Mouse (Mus musculus) midbrain, embryonic 11.5 days (tissue): Measurements from ENCODE around the gene Becn1. TPM values are rescaled to one million over a fixed set of nuclear protein-coding genes. Genes with fewer than 3 reads are reported as not detected.
A peak's percentile ranks its signal among the peaks of the same experiment; 100 is the strongest.

Experiments used
- ATAC-seq: fragments of 200-750 bp; cut with Nextera tagmentation; 2 replicates; pipeline ENCODE4 v1.8.0; 2017; ENCODE audit warnings: moderate TSS enrichment, moderate library complexity; ENCODE audit not compliant: low FRiP score
- DNase-seq: peaks from one replicate; pipeline ENCODE4 v3.0.0; 2015; ENCODE audit warnings: low spot score; ENCODE audit errors: missing footprints
- H3K27ac ChIP-seq: fragments of 300-500 bp; sonication (generic); 2 replicates; pipeline ENCODE4 v1.5.1; 2014; ENCODE audit warnings: low read depth, low read length
- H3K27me3 ChIP-seq: fragments of 300-500 bp; sonication (generic); 2 replicates; pipeline ENCODE4 v1.6.1; 2014; ENCODE audit warnings: mild to moderate bottlenecking, low read length, moderate library complexity, mixed read lengths; ENCODE audit not compliant: control insufficient read depth, insufficient read depth
- H3K36me3 ChIP-seq: fragments of 300-500 bp; sonication (generic); 2 replicates; pipeline ENCODE4 v1.6.1; 2014; ENCODE audit warnings: mild to moderate bottlenecking, low read length, moderate library complexity, mixed read lengths; ENCODE audit not compliant: control insufficient read depth, insufficient read depth
- H3K4me1 ChIP-seq: fragments of 300-500 bp; sonication (generic); 2 replicates; pipeline ENCODE4 v1.6.1; 2014; ENCODE audit warnings: low read length; ENCODE audit not compliant: control insufficient read depth, insufficient read depth
- H3K4me2 ChIP-seq: fragments of 300-500 bp; sonication (generic); 2 replicates; pipeline ENCODE4 v1.6.1; 2014; ENCODE audit warnings: mild to moderate bottlenecking, moderate library complexity
- H3K4me3 ChIP-seq: fragments of 300-500 bp; sonication (generic); 2 replicates; pipeline ENCODE4 v1.5.1; 2014; ENCODE audit warnings: low read depth, low read length
- H3K9ac ChIP-seq: fragments of 300-500 bp; sonication (generic); 2 replicates; pipeline ENCODE4 v1.6.1; 2014; ENCODE audit warnings: low read length
- H3K9me3 ChIP-seq: fragments of 300-500 bp; sonication (generic); 2 replicates; pipeline ENCODE4 v1.6.1; 2016; ENCODE audit warnings: low read length; ENCODE audit not compliant: control insufficient read depth
- WGBS: fragments of 180-500 bp; shearing (Covaris S2); extraction: QIAGEN DNeasy Blood & Tissue Kit; methylation state at CpG from one replicate; pipeline ENCODE4 v1.1.7; 2014; 5-methylcytosine and 5-hydroxymethylcytosine counted together
- polyA plus RNA-seq: library from polyadenylated mRNA; unstranded; fragments of >200 nt; fragmentation: Nextera tagmentation; extraction: Ambion mirVana; gene quantifications from 2 replicates; pipeline ENCODE4 v1.2.1, GENCODE M21; 2014

The Becn1 gene
- polyA plus RNA-seq, 1 experiment from 2014 or later: 163 TPM

- Histone ChIP-seq H3K4me3 (peak within 1 kb of the TSS; percentile 88), H3K27ac (peak within 1 kb of the TSS; percentile 80), H3K27me3 (no peaks in the 10 kb centered on the region), H3K4me2 (peak within 1 kb of the TSS; percentile 89), H3K9ac (peak within 1 kb of the TSS; percentile 95), H3K9me3 (no peaks in the 10 kb centered on the region), H3K36me3 (no peaks in the 10 kb centered on the region), H3K4me1 (peaks cover 12% of the 10 kb centered on the region)
- ATAC-seq (peak; percentile 79), DNase-seq (peak; percentile 99)
- under 1% methylated on average over 40 of the region's 40 CpGs for WGBS
These were observed 48.3 kb downstream of the Becn1 start, which contains the start of gene Vps25 for GRCm38 (mm10) chr11:101253613-101254389. Vps25 (plus strand) TSS chr11:101253707.

- H3K9ac ChIP-seq: peak overlapping the region; percentile 95
- peaks cover 12% of the 10 kb centered on the region for H3K4me1 ChIP-seq
- H3K9me3 ChIP-seq: no peaks in the 10 kb centered on the region
- no peaks in the 10 kb centered on the region for H3K27me3 ChIP-seq
- peak overlapping the region; percentile 89 for H3K4me2 ChIP-seq
- 14% methylated on average over 7 of the region's 7 CpGs for WGBS
- ATAC-seq: no peak
- DNase-seq: peak; percentile 94
- no peak overlapping the region for H3K27ac ChIP-seq
- peak overlapping the region; percentile 88 for H3K4me3 ChIP-seq
- H3K36me3 ChIP-seq: no peaks in the 10 kb centered on the region
These were observed 49.1 kb downstream of the Becn1 start for GRCm38 (mm10) chr11:101252941-101253340.

GRCm38 (mm10) chr11:101251031-101251430 lies 51.1 kb downstream of the Becn1 start:
- Histone ChIP-seq H3K36me3 (no peaks in the 10 kb centered on the region), H3K4me2 (no peak overlapping the region), H3K4me1 (peaks cover 21% of the 10 kb centered on the region), H3K4me3 (no peak overlapping the region), H3K27me3 (peaks cover 5% of the 10 kb centered on the region), H3K27ac (no peak overlapping the region), H3K9ac (no peak overlapping the region), H3K9me3 (no peaks in the 10 kb centered on the region)
- no peak for DNase-seq
- ATAC-seq: no peak
- WGBS: 74% methylated on average over 2 of the region's 2 CpGs

- Histone ChIP-seq H3K4me3 (no peak overlapping the region), H3K4me2 (no peak overlapping the region), H3K27ac (no peak overlapping the region), H3K9me3 (no peaks in the 10 kb centered on the region), H3K36me3 (no peaks in the 10 kb centered on the region), H3K9ac (no peak overlapping the region), H3K4me1 (peaks cover 22% of the 10 kb centered on the region), H3K27me3 (peaks cover 11% of the 10 kb centered on the region)
- WGBS: 37% methylated on average over 14 of the region's 14 CpGs
- ATAC-seq: no peak
- peak; percentile 90 for DNase-seq
These were observed 53.7 kb downstream of the Becn1 start for GRCm38 (mm10) chr11:101248258-101248994.

- no peak overlapping the region for H3K9ac ChIP-seq
- no peak for ATAC-seq
- H3K9me3 ChIP-seq: no peaks in the 10 kb centered on the region
- peaks cover 11% of the 10 kb centered on the region for H3K27me3 ChIP-seq
- no peak overlapping the region for H3K27ac ChIP-seq
- H3K4me3 ChIP-seq: no peak overlapping the region
- DNase-seq: peak; percentile 82
- WGBS: 90% methylated on average over 6 of the region's 6 CpGs
- peaks cover 17% of the 10 kb centered on the region for H3K4me1 ChIP-seq
- H3K36me3 ChIP-seq: no peaks in the 10 kb centered on the region
- H3K4me2 ChIP-seq: no peak overlapping the region; the same call in 1 of the 2 replicates
These were observed 54.5 kb downstream of the Becn1 start for GRCm38 (mm10) chr11:101247521-101248030.

GRCm38 (mm10) chr11:101246702-101247012 lies 55.4 kb downstream of the Becn1 start:
- H3K27ac ChIP-seq: no peak overlapping the region
- H3K36me3 ChIP-seq: no peaks in the 10 kb centered on the region
- peaks cover 16% of the 10 kb centered on the region for H3K4me1 ChIP-seq
- ATAC-seq (no peak; the same call in none of the 2 replicates), DNase-seq (no peak)
- H3K4me3 ChIP-seq: peak overlapping the region; percentile 57
- H3K27me3 ChIP-seq: peaks cover 11% of the 10 kb centered on the region
- H3K9me3 ChIP-seq: no peaks in the 10 kb centered on the region
- WGBS: 2% methylated on average over 7 of the region's 7 CpGs
- peak overlapping the region; percentile 80 for H3K9ac ChIP-seq
- H3K4me2 ChIP-seq: peak overlapping the region; percentile 97

- DNase-seq (peak; percentile 96), ATAC-seq (peak; percentile 82)
- Histone ChIP-seq H3K27ac (no peak within 1 kb of the TSS), H3K9ac (peak within 1 kb of the TSS; percentile 80), H3K9me3 (no peaks in the 10 kb centered on the region), H3K36me3 (no peaks in the 10 kb centered on the region), H3K4me2 (peak within 1 kb of the TSS; percentile 97), H3K27me3 (peaks cover 11% of the 10 kb centered on the region), H3K4me3 (peak within 1 kb of the TSS; percentile 57), H3K4me1 (peaks cover 16% of the 10 kb centered on the region)
- WGBS: under 1% methylated on average over 51 of the region's 63 CpGs
These were observed 56.0 kb downstream of the Becn1 start, which contains the start of gene Ramp2 for GRCm38 (mm10) chr11:101245855-101246701. Ramp2 (plus strand) TSS chr11:101246028.

GRCm38 (mm10) chr11:101245071-101245470 lies 57.0 kb downstream of the Becn1 start:
- H3K9ac ChIP-seq: no peak overlapping the region
- H3K4me3 ChIP-seq: no peak overlapping the region
- DNase-seq: no peak
- H3K27ac ChIP-seq: no peak overlapping the region
- H3K36me3 ChIP-seq: no peaks in the 10 kb centered on the region
- no peak for ATAC-seq
- H3K9me3 ChIP-seq: no peaks in the 10 kb centered on the region
- H3K27me3 ChIP-seq: peaks cover 11% of the 10 kb centered on the region
- WGBS: 39% methylated on average over 4 of the region's 4 CpGs
- H3K4me2 ChIP-seq: no peak overlapping the region
- peaks cover 16% of the 10 kb centered on the region for H3K4me1 ChIP-seq
